Mouse (Mus musculus) R1 (cell line): Measurements from ENCODE around the gene Spcs2.

Source experiments
- DNase-seq: peaks from one replicate; pipeline ENCODE4 v3.0.0-alpha.2; 2018; ENCODE audit warnings: low read depth, low spot score

Gene Spcs2

GRCm38 (mm10) chr7:99864241-99865028 lies 1.2 kb upstream of the Spcs2 start:
- peak; percentile 25 for DNase-seq

DNA sequence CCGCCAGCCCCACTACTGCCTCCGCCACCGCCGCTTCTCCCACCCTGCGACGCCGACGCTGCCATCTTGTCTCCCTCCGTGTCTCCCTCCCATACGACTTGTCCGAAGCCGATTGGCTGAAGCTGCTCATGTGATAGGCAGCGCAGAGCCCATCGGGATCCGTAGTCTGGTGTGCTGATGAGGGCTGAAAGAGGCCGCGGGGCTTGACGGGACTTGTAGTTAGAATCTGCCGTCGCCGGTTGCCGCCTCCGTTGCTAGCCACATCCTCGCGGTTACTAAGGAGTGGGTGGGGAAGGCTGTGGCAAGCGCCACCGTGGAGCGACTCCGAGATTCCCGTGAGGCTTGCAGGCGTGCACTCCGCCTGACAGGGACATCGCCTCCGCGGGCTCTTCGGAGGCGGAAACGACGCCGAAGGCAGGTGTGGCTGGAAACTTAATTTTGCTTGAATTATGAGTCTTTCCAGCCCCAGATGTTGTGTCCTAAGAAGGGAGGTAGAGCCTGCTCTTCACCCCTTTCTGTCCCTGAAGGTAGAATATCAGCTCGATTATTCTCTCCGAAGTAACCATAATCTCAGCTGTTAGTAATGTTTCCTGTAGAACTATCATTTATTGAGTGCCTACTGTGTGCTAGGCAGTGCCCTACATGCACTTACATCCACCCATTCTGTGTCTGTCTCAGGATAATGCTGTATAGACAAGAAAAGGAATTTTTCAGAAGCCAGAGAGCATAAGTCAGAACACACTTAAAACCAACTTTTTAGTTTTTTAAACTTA lies 4.3 kb downstream of the Spcs2 start, which contains the start of gene Xrra1:
Gene Xrra1, plus strand, starts transcription at position 304 of the 773 bp plus-strand sequence.
- DNase-seq = peak; percentile 100

DNA sequence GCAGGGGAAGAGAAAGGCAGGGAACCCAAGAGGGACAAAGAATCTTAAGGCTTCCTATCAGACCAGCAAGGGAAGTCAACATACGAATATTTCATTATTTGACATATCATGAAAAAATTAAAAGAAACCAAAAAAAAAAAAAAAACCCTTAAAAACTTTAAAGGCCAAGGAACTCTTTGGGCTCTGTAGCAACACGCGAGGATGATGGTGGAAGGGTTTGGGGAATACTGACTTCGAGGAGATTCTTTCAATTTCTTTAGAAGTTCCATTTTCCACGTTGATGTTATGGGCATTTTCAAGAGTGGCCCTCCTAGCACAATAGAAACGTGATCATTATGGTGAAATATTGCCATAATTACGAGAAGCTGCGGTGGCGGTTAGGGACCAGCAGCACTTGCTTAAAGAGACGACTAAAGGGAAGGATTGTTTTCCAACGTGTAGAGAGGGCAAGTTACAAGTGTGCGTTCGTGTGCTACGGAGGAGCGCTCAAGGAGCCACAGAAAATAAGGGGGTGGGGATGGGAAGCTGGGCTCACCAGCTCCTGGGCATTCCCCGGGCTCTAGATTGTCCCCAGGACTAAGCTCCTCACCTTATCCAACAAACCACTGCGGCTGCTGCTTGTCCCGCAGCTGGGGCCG lies 5.0 kb downstream of the Spcs2 start:
- no peak for DNase-seq

DNA sequence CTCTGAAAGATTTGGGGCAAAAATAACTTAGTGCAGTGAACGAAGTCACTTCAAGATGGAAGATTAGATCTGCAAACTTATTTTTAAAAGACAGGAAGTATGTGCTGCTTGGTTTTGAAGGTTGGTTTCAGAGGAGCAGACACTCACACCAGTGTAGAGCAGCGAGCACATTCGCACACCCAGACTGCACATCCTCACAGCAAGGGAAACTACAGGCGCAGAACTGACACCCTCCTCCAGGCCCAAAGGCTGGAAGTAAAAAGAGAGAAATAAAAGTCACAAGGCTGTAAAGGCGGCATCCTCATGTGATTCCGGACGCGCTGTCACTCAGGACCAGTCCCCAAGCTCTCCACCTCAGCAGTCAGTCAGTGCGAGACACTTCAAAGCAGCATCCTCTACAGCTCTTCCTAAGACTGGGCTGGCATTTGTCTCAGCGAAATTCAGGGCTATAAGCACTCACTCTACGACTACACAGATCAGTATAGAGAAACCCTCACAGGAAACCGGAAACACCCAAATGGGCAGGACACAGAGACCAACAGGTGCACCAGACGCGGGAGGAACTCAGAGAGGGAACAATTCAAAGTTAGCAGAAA lies 6.9 kb downstream of the Spcs2 start:
- no peak for DNase-seq

- DNase-seq = no peak
These were observed 9.0 kb downstream of the Spcs2 start for GRCm38 (mm10) chr7:99854311-99854710.

- peak; percentile 70 for DNase-seq
These were observed 9.9 kb downstream of the Spcs2 start for GRCm38 (mm10) chr7:99853350-99853749.

- DNase-seq = no peak
These were observed 11.6 kb downstream of the Spcs2 start for GRCm38 (mm10) chr7:99851618-99852017.

DNA sequence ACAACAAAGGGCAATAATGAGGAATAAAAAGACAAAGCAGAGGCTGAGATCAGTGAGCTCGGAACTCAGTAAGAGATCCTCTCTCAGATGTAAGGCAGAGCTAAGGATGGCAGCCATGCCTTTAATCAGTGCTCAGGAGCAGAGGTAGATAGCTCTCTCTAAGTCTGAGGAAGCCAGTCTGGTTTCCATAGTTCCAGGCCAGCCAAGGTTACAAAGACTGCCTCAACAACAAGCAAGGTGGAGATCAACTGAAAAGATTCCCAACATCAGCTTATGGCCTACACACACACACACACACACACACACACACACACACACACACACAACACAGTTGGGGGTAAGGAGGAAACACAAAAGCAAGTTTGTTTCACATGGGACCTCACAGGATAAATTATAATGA lies 12.1 kb downstream of the Spcs2 start:
- DNase-seq = no peak

DNA sequence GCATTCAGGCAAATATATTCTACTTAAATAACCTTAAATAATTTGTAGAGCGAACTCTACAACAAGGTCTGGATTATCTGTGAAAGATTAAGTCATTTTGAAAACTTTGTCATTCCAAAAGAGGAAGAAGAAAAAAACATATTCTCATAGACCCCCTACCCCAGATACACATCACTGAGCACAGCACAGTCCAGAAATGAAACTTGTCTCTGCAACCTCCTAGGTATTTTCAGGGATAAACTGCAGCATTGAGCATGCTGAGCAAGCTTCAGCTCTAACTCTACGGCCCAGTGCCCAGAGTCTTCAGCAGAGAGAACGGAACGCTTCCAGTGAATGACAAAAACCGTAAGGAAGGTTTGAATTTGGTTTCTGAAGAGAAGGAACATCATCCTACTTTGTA lies 12.7 kb downstream of the Spcs2 start:
- DNase-seq = no peak

DNA sequence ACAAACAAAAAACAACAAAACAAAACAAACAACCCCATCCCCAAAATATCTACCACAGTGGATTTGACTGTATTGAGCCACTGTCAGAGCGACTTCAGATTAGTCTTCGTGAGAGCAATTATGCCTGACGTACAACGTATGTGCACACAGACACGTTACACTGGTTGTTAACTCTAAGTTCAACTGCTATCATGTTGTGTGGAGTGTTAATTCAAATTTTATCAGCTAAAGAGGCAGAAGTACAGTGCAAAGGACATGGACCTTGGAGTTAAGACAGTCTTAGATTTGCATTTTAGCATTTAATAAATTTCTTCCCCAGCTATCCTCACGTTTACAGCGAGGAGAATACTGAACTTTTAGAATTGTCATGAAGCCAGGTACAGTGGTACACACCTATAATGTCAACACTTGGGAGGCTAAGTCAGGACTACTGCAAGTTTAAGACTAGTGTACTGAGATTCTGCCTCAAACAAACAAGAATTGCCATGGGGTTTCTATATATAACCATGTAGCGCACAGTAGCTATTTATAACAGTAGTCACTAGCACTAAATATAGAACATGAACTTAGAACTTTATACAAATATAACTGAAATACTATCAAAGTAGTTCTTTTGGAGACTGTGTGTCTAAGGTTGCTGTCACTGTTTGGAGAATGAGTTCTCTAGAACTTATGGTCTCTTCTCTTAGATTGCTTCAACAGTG lies 17.6 kb downstream of the Spcs2 start:
- DNase-seq = no peak

DNA sequence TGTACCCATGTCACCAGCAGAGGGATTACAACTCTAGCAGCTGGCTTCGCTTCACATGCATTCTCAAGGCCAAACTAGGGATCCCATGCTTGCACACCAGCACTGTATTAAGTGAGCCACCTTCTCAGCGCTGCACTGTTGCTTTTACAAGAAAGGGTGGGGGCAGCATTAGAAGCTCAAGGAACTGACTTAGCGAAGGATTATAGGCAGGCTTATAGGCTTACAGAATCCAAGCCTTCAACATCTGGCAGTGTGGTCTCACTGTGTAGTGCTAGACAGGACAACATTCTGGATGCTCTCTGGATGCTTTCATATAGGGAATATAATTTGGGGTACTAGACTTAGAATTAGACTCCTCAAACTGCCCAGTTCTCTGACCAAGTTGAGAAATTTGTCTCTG lies 25.0 kb downstream of the Spcs2 start:
- no peak for DNase-seq

DNA sequence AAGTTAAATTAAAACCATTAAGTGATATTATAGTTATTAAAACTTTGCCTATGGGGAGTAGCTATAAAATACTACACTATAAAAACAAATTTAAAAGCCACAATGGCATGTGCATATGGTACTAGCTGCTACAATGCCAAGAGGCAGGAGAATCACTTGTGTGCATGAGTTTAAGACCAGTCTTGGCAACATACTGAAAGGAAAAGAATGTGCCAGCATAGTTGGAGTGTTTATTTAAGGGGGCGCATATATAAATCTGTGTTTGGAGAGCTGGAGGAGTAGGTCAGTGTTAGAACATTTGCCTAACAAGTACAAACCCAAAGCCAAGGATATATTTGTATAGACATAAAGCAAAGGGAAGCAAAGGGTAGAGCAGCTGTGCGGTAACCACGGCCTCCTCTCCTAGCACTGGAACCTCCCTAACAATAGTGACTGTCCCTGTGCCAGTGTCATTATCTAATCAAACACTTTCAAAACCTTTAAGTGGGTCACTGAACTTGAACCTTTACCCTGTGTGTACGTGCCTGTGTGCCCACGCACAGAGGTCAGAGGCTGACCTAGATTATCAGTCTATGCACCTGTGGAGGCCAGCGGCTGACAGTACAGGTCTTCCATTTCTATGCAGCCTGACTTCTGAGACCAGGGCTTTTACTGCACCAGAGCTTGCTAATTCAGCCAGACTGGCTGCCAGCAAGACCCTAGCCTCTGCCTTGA lies 25.7 kb downstream of the Spcs2 start:
- no peak for DNase-seq

- no peak for DNase-seq
These were observed 26.5 kb downstream of the Spcs2 start for GRCm38 (mm10) chr7:99836781-99837180.

DNA sequence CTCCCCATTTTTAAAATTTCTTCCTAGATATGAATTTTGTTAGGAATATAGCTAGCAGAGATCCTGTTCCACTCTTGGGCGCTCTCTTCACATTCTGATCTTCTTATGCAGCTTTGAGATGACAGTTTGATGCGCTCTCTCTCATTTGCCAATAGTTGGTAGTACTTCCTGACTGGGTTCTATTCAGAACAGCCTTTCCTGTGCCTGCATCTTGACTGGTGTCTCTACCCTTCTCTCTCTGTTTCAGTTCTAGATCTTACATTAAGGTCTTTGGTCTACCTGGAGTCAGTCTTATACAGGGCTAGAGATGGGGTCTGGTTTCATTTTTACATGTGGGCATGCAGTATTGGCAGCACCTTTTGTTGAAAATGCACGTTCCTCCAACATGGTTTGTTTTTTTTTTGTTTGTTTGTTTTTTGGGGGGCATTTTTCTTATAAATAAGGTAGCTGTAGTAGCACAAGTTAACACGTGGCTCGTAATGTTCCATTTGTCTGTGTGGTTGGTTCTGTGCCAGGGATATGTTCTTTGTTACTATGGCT lies 28.9 kb downstream of the Spcs2 start:
- DNase-seq = no peak

- DNase-seq = no peak
These were observed 29.4 kb downstream of the Spcs2 start for GRCm38 (mm10) chr7:99833846-99834222.

DNA sequence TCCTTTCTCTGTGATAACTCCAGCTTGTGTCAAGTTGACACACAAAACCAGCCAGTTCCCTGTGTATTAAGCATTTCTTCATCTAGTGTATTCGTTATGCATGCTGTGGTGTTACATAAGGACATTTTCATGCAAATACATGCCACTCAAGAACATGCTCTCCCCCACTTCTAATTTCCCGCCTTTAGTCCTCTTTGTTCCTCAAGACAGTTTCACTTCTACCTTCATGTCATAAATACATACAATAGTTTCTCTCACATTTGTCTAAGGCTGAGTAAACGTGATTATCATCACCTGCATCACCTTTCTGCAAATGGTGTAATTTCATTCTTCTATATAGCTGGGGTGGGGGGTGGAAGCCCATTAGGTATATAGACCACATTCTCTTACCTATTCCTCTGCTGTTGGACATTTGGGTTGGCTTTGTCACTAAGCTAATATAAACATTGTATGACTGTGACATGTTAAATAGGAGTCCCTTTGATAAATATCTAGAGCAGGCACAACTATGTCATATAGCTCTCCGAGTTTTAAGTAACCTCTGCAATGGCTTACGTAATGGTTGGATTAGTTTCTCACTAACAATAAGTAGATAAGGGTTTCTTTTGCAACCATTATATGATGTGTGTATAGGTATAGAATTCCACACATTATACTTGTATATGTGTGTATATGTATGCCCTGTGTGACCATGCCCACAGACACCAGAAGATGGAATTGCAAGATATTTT lies 30.0 kb downstream of the Spcs2 start:
- no peak for DNase-seq

GRCm38 (mm10) chr7:99828083-99828570 lies 35.1 kb downstream of the Spcs2 start, which contains the start of gene Neu3:
Gene Neu3, minus strand, starts transcription at chr7:99828417.
- peak; percentile 96 for DNase-seq

GRCm38 (mm10) chr7:99826096-99826495 lies 37.2 kb downstream of the Spcs2 start:
- DNase-seq = no peak

GRCm38 (mm10) chr7:99825511-99825910 lies 37.8 kb downstream of the Spcs2 start:
- DNase-seq = no peak
